Mouse (Mus musculus): ENCODE measurements around the gene Hist1h3e.

DNA sequence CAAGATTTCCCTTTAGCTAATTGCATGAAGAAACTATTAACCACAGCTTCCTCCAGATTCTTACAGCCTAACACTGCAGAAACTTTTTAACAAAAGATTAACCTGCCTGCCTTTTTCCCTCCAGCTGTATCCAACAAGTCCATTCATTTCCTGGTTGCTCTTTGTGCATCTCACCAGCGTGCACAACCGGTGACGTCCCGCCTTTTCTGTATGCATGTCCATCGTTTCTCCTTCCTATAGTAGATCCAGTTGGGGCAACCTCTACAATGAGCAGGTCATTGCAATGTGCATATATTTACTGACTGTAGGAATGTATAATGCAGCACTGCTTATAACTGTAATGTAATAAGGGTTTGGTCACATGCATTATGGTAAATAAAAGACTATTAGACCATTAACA lies 38.2 kb downstream of the Hist1h3e start:
- TF ChIP-seq CTCF (IDR thresholded peaks at IDR 0.05; ENCODE audit: low read depth, low read length) (no peak), POLR2A (IDR thresholded peaks at IDR 0.05; ENCODE audit: insufficient read depth, low read length) (no peak)

Data from ES-Bruce4 (cell line).